Mouse (Mus musculus) G1E (cell line): ENCODE measurements at regions not wholly inside any gene's neighbourhood (a gene's known extent, or its start where the extent isn't known, plus 50 kb on each side); places are given as distances from the start of the nearest gene placed in this dataset.

Source experiments
- ATAC-seq: 2 replicates; pipeline ENCODE4 v1.8.0; 2016; ENCODE audit warnings: mild to moderate bottlenecking; ENCODE audit not compliant: insufficient number of reproducible peaks, poor library complexity, low FRiP score, severe bottlenecking; ENCODE audit errors: extremely low read depth
- DNase-seq: peaks from one replicate; pipeline ENCODE4 v3.0.0; 2012; ENCODE audit warnings: low spot score
- H3K27me3 ChIP-seq: 2 replicates; pipeline ENCODE4 v1.6.1; 2012; ENCODE audit warnings: mild to moderate bottlenecking, low read length, inconsistent platforms; ENCODE audit not compliant: insufficient read depth
- H3K36me3 ChIP-seq: replicated peaks from 2 replicates; pipeline ENCODE3; 2012; ENCODE audit warnings: mild to moderate bottlenecking, inconsistent platforms
- H3K4me1 ChIP-seq: 2 replicates; pipeline ENCODE4 v1.6.1; 2012; ENCODE audit warnings: low read depth, low read length, inconsistent platforms, mixed read lengths; ENCODE audit not compliant: insufficient read depth
- H3K4me3 ChIP-seq: 2 replicates; pipeline ENCODE4 v1.5.1; 2012; ENCODE audit warnings: low read depth, mild to moderate bottlenecking, inconsistent platforms, low read length, moderate library complexity, mixed read lengths
- H3K9me3 ChIP-seq: replicated peaks from 2 replicates; pipeline ENCODE4 v1.6.1; 2012; ENCODE audit warnings: inconsistent platforms
- CTCF ChIP-seq: IDR thresholded peaks from 2 replicates; pipeline ENCODE4 v1.5.1; 2012; ENCODE audit warnings: low read depth, low read length, inconsistent platforms, mixed read lengths
- GATA1 ChIP-seq: IDR thresholded peaks from 2 replicates; pipeline ENCODE4 v1.6.1; 2012; ENCODE audit warnings: borderline replicate concordance, low read length, inconsistent platforms, mixed read lengths
- GATA2 ChIP-seq: IDR thresholded peaks from 2 replicates; pipeline ENCODE4 v1.6.1; 2012; ENCODE audit warnings: low read depth, low read length, inconsistent platforms, borderline replicate concordance
- POLR2AphosphoS5 ChIP-seq: IDR thresholded peaks from 2 replicates; pipeline ENCODE4 v1.6.1; 2012; ENCODE audit warnings: low read depth, low read length, inconsistent platforms; ENCODE audit not compliant: insufficient replicate concordance
- TAL1 ChIP-seq: conservative IDR thresholded peaks from 2 replicates; pipeline ENCODE4 v1.6.1; 2012; ENCODE audit warnings: low read depth, low read length, inconsistent platforms, mixed read lengths

GRCm38 (mm10) chr13:117401245-117401644 is 180.4 kb upstream of the Gm17509 start:
- no peak for ATAC-seq
- H3K36me3 ChIP-seq, result no peaks in the 10 kb centered on the region
- no peak for DNase-seq
- no peak overlapping the region for H3K4me3 ChIP-seq
- peaks cover 3% of the 10 kb centered on the region for H3K9me3 ChIP-seq
- H3K4me1 ChIP-seq, result no peaks in the 10 kb centered on the region
- TF ChIP-seq CTCF (no peak), TAL1 (no peak), POLR2AphosphoS5 (no peak), GATA1 (no peak), GATA2 (no peak)
- no peaks in the 10 kb centered on the region for H3K27me3 ChIP-seq

DNA sequence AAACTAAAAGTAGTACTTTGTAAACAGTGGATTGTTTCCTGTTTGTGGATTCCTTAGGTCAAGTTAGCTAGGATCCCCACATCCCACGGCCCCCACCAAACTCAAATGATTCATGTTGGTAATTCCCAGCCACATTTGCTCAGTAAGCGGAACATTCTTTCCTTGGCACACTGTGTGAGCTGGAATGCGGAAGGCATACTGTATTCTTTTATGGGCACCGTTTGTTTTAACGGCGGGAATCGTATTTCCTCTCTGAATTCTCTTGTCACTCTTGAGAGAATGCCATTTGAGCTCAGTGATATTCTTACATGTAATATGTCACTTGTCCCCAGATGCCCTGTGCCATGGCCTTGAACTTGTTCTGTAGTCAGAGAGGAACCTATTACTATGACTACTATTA is 189.1 kb upstream of the Gm17509 start:
- Histone ChIP-seq H3K36me3 (no peaks in the 10 kb centered on the region), H3K4me3 (no peak overlapping the region), H3K4me1 (no peaks in the 10 kb centered on the region), H3K9me3 (peaks cover 9% of the 10 kb centered on the region), H3K27me3 (no peaks in the 10 kb centered on the region)
- TF ChIP-seq POLR2AphosphoS5 (no peak), GATA1 (no peak), GATA2 (no peak), CTCF (no peak), TAL1 (no peak)
- ATAC-seq, result no peak
- DNase-seq, result no peak

DNA sequence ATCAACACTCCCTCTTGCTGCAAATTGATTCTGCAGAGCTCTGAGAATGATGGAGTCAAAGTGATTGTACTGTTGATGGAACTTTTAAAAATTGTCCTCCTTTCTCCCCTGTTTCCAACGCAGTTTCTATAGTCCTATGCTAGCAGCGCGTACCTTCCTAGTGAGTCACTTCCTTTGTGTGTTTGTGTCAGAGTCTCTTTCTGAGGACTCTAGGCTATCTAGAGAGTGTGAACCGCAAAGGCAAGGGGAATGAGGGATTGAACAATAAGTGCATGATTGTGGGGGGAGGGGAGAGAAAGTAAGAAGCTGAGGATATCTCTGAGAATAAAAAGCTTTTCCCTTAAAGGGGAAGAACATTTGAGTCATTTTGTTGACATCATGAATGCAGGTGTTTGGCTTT is 188.5 kb upstream of the Hcn1 start:
- DNase-seq, result no peak
- Histone ChIP-seq H3K4me3 (no peak overlapping the region), H3K4me1 (no peaks in the 10 kb centered on the region), H3K27me3 (no peaks in the 10 kb centered on the region), H3K36me3 (no peaks in the 10 kb centered on the region), H3K9me3 (peaks cover 12% of the 10 kb centered on the region)
- TF ChIP-seq GATA1 (no peak), TAL1 (no peak), CTCF (no peak), POLR2AphosphoS5 (no peak), GATA2 (no peak)
- ATAC-seq, result no peak

- peaks cover 25% of the 10 kb centered on the region for H3K9me3 ChIP-seq
- DNase-seq (no peak), ATAC-seq (no peak)
- H3K4me1 ChIP-seq, result no peaks in the 10 kb centered on the region
- no peaks in the 10 kb centered on the region for H3K27me3 ChIP-seq
- H3K4me3 ChIP-seq, result no peak overlapping the region
- TF ChIP-seq GATA2 (no peak), GATA1 (no peak), CTCF (no peak), POLR2AphosphoS5 (no peak), TAL1 (no peak)
- H3K36me3 ChIP-seq, result no peaks in the 10 kb centered on the region
These were observed 178.6 kb upstream of the Hcn1 start for GRCm38 (mm10) chr13:117423558-117423957.

DNA sequence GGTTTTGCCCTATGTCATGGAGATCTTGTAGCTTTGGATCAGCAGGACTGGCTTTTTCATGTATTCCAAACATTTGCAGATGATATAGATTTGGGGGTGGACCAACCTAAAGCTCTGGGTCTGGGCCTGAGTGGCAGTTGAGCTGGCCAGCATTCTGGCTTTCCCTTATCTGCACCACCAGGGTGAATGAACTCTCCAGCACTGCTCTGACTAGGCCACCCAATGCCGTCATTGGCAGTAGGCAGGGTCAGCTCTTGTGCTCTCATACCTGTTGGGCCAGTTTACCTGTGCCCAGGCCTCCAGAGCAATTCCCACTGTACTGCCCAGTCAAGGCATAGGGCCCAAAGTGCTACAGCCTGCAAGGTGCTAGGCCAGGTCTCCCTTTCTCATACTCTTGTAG is 177.1 kb upstream of the Hcn1 start:
- ATAC-seq, result no peak
- no peak for TF ChIP-seq GATA1
- TF ChIP-seq POLR2AphosphoS5, result no peak
- no peak for TF ChIP-seq TAL1
- no peak for TF ChIP-seq CTCF
- TF ChIP-seq GATA2, result no peak
- no peaks in the 10 kb centered on the region for H3K4me1 ChIP-seq

GRCm38 (mm10) chr13:117467407-117467806 is 134.7 kb upstream of the Hcn1 start:
- H3K4me1 ChIP-seq, result no peaks in the 10 kb centered on the region
- 0 out of 2 replicates have a peak, but pooled peaks cover 5% of the 10 kb centered on the region for H3K9me3 ChIP-seq
- no peaks in the 10 kb centered on the region for H3K36me3 ChIP-seq
- TF ChIP-seq GATA1 (no peak), CTCF (no peak), POLR2AphosphoS5 (no peak), GATA2 (no peak), TAL1 (no peak)
- H3K4me3 ChIP-seq, result no peak overlapping the region
- no peaks in the 10 kb centered on the region for H3K27me3 ChIP-seq
- DNase-seq (no peak), ATAC-seq (no peak)

More for the DNA sequence above, 177.1 kb upstream of the Hcn1 start:
- no peak overlapping the region for H3K4me3 ChIP-seq
- H3K36me3 ChIP-seq, result no peaks in the 10 kb centered on the region
- H3K9me3 ChIP-seq, result peaks cover 30% of the 10 kb centered on the region
- no peak for DNase-seq
- H3K27me3 ChIP-seq, result no peaks in the 10 kb centered on the region

DNA sequence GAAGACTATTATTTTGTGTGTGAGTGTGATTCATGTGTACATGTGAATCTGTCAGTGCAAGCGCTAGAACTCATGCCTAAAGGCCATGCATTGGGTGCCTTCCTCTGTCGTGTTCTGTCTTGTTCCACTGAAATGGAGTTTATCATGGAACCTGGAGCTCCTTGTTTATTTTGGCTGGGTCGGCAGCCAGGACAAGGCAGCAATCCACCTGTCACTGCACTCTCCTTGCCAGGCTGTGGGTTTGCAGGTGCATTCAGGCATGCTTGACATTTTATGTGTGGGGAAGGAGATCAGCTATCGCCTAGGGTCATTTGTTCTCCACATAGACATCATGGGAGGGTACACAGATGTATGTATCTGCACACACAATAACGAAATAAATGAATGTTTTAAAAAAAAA is 129.4 kb upstream of the Hcn1 start:
- Histone ChIP-seq H3K4me1 (no peaks in the 10 kb centered on the region), H3K4me3 (no peak overlapping the region), H3K9me3 (peaks cover 7% of the 10 kb centered on the region; the same call in 1 of the 2 replicates), H3K27me3 (no peaks in the 10 kb centered on the region), H3K36me3 (no peaks in the 10 kb centered on the region)
- ATAC-seq (no peak), DNase-seq (no peak)
- no peak for TF ChIP-seq GATA2
- no peak for TF ChIP-seq CTCF
- TF ChIP-seq GATA1, result no peak
- no peak for TF ChIP-seq TAL1
- TF ChIP-seq POLR2AphosphoS5, result no peak
